Mouse (Mus musculus): ENCODE measurements at regions not wholly inside any gene's neighbourhood (a gene's known extent, or its start where the extent isn't known, plus 50 kb on each side); places are given as distances from the start of the nearest gene placed in this dataset.

- no peak for TF ChIP-seq CTCF (IDR thresholded peaks at IDR 0.05)
- no peak for TF ChIP-seq EP300 (IDR thresholded peaks at IDR 0.05; ENCODE audit: insufficient read depth, low read depth, low read length)
These were observed 302.1 kb upstream of the Rora start for GRCm38 (mm10) chr9:68351466-68351865.
